Mouse (Mus musculus) kidney, postnatal 4 days (tissue): ENCODE data around the gene Kansl1l.

ENCODE experiments used
- DNase-seq, 2 experiments: peaks; one replicate each; pipeline ENCODE4 v3.0.0; 2021; ENCODE audit warnings: mixed read lengths in 2 of 2

The Kansl1l gene

DNA sequence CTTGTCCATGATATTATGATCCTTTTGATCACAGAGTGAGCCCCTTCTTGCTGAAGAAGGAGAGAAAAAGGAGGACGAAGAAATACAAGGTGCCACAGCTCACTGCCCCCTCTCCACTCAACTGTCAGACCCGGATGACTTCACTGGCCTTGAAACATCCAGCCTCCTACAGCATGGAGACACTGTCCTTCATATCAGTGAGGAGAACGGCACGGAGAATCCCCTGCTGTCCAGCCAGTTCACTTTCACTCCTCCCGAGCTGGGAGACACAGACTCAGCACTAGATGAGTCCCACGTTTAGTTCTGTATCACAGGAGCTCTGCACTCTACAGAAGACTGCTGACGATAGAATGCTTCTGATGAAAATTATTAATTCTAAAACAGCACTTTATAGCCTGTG lies 122.1 kb downstream of the Kansl1l start:
- no peak for DNase-seq

DNA sequence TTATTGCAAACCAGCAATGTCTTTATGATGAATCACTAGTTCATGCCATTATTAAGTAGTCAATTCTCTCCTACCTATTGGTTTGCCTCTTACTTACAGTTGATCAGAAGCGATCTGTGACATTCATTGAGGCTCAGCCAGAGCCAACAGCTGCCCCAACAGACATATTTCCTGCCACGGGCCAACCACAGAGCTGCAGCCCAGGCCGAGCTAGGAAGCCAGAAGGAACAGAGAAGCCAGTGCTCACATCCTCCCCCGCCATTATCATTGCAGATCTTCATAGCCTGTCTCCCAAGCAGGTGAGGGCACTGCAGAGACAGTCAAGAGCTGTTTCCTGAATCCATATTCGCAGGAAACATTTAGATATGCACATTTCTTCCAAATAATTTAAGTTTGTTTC lies 123.1 kb downstream of the Kansl1l start:
- DNase-seq: no peak

GRCm38 (mm10) chr1:66692780-66693392 lies 124.5 kb downstream of the Kansl1l start:
- DNase-seq: no peak

GRCm38 (mm10) chr1:66692308-66692707 lies 125.1 kb downstream of the Kansl1l start:
- no peak for DNase-seq

DNA sequence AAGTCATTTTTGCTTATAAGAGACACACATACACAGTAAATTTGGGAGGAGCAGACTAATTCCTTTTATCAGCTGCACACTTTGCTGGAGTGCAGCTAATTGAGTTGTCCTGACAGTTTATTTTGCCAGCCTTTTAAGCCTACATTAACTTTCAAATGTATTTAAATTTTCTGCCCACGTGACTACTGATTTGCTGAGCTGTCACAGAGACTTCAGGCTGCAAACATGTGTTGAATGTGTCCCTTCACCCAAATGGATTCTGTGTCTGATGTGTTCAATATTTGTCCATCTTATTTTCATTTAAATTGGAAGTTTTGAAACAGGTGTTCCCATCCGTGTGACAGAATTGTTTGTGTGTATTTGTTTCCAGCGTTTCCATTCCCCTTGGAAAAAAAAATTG lies 125.6 kb downstream of the Kansl1l start:
- no peak for DNase-seq

- DNase-seq: no peak
Measured at GRCm38 (mm10) chr1:66682974-66683373, 134.4 kb downstream of the Kansl1l start.

GRCm38 (mm10) chr1:66678662-66679061 lies 138.7 kb downstream of the Kansl1l start:
- no peak for DNase-seq

DNA sequence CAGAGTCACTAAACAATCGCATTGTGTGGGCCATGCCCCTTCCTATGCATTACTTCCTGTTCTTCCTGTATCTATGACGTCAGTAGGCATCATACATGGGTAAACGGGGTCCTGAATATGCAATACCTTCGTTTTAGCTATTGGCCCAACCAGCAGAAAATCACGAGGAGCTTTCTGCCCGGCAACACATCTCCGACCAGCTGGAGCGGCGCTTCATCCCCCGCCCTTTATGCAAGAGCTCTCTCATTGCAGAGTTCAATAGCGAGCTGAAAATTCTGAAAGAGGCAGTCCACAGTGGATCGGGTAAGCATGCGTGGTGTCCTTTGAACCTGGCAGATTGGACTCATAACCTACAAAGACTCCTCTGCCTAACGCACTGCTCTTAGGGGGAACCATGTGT lies 139.4 kb downstream of the Kansl1l start:
- no peak for DNase-seq

GRCm38 (mm10) chr1:66672812-66673211 lies 144.6 kb downstream of the Kansl1l start:
- DNase-seq: no peak

GRCm38 (mm10) chr1:66671475-66671874 lies 145.9 kb downstream of the Kansl1l start:
- no peak for DNase-seq
